Mouse (Mus musculus) spleen, embryonic (tissue): Measurements from ENCODE around the gene Ctsz.

ENCODE experiments used
- CTCF ChIA-PET: fragments of 350-600 bp; sonication (Branson Sonifier 250); formaldehyde crosslinking; loops from one replicate; lab custom pipeline; 2022; lab: Charles Lee

Gene Ctsz

DNA sequence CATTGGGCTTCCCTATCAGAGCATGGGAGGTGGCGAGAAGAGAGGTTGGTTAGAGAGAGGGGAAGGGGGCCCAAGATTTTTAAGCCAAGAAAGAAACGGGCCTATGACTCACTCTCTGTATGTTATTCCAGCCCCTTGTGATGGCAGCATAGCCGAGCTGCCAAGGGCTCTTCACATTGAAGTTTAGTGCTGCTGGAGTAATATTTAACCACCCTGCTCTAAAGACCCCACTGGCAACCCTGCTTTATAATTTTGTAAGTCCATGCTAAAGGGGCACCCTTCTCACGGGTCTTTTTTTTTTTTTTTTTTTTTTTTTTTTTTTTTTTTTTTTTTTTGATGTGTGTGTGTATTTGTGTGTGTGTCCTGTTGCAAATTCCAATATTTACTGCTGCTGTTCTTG is 3.1 kb upstream of the Ctsz start:
- CTCF ChIA-PET = no interaction called here

DNA sequence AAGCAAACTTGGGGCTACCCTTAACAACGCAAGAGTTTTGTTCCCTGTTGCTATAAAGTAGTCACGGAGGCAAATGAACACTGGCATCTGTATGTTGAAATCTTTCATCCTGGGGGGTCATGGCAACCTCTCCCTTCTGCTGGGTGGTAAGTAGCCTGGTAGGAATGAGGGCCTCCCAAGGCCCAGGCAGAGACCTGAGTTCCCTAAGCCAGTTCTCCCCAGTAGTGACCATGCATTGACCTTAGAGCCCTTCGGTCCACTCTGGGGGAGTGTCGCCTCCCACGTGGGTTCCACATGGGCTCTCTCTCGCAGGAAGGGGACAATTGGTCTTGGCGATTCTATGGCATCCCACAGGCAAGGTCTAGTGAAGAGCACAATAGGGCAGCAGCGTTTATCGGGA is 1.1 kb upstream of the Ctsz start:
- CTCF ChIA-PET = interaction anchor here (0.7 kb wide), 1 partner anchor 60 kb away, joined by 5 read pairs; no protein-coding TSS in a partner anchor

DNA sequence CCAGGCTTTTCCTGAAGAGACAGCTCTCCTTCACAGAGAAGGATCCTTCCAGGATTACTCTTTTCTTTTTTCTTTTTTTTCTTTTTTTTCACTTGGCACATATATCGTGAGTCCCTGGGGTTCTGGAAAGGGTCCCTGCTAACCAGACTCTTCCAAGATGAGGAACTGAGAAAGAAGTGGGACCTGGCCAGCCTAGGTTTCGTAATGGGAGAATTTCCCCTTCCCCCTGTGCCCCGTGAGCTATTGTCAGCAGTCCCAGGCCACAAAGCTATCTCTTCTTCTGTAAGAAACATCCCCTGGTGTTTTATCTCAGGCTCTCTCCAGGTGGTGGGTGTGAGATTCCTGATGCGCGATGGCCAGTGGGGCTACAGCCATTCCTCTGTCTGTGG is 605 bp upstream of the Ctsz start:
- CTCF ChIA-PET = no interaction called here

DNA sequence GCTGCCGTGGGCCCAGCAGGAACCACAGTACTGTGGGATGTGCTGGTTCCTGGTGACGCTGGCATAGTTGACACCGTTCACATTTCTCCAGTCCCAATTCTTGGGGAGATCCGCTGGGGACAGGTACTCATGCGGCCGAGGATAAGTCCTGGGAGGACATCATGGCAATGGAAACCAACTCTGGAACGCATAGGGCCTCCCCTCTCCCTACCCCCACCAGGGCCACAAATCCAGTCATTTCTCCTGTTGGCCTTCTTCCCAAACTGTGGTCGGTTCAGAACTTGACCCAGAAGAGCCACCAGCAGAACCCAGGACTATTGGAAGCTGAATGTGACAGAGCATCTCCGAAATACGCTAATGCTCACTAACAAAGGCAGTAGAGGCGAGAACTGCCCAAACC is 658 bp downstream of the Ctsz start:
- CTCF ChIA-PET = no interaction called here

DNA sequence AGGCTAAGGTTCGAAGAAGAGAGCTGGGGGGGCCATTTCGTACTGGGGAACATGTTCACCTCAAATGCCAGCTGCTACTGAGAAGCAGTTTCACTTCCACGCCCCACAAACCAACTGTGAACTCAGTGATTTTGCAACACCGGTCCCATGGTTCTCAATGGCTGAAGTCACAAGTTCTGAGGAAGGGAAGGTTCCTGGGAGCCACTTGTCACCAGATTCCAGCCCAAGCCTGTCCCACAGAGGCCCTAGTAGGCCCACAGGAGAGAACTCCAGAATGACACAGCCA is 1.2 kb downstream of the Ctsz start:
- CTCF ChIA-PET = interaction anchor here (0.6 kb wide), 1 partner anchor 108 kb away, joined by 3 read pairs; no protein-coding TSS in a partner anchor

DNA sequence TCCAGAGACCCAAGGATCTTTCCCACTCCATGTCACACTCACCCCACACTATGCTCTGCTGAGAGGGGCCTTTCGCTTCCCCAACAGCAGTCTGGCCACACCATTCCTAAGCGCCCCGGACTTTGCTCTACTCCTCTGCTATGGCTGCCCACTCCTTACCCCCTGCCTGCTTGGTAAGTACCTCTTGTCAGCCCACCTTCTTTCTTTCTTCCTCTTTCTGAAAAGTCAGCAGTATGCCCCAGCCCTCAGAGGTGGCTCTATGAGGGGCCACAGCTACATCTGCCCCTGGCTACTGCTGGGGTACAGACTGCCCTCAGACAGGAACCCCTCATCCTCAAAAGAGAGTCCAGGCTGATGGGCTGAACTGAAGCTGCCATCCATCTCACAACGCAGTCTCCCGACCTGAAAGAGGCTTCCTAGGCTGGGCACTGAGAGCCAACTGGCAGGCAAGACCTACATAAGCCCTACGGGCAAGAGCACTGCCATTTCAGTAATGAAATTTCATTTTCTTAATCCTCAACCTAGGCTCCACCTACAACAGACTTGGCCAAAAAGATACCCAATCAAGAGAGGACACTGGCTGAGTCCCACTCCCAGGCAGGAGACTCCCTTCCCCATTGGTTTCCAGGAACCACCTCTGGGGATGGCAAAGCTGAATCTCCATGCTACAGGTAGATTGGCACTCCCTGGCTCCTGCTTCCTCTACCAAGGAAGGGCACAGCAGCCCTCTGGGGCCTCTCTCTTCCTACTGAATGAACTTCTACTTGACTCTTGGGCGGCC is 1.7 kb downstream of the Ctsz start:
- CTCF ChIA-PET = interaction anchor here (0.6 kb wide), 1 partner anchor 108 kb away, joined by 3 read pairs; no protein-coding TSS in a partner anchor

DNA sequence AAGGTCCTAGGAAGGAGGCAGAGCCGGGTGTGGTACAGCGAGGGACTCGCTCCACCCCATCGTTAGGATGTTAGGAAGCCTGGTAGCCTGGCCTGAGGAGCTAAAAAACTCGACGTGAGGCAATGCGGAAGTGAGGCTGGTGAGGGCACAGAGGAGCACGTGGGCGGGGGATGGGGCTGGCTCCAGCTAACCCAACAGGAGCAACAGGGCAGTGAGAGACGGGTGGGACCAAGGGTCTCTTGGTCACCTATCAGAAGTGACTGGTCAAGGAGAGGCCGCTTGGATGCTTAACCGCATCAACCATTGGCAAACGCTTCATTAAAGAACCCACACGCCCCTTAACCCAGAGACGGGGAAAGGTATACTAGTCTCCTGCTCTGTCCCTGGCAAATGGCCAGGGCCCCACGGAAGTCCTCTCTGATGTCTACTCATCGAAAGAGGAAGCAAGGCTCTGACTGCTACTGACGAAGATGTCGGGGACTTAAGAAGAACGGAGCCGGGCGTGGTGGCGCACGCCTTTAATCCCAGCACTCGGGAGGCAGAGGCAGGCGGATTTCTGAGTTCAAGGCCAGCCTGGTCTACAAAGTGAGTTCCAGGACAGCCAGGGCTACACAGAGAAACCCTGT is 2.6 kb downstream of the Ctsz start:
- CTCF ChIA-PET = no interaction called here

DNA sequence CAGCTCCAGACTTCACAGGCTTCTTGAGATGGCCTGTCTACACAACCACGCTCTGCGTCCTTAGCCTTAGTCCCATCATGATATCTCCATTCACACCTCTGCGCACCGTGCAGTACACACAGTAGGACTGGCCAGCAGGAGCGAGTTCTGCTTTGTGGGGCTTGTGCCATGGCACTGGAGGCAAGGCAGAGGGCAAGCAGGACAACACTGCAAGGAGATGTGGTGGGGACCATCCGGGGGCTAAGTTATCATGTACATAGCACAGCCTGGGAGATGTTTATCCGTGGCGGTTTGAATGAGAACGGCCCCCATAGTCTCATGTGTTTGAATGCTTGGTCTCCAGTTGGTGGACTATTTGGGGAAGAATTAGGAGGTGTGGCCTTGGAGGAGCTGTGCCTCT is 3.9 kb downstream of the Ctsz start:
- CTCF ChIA-PET = no interaction called here

DNA sequence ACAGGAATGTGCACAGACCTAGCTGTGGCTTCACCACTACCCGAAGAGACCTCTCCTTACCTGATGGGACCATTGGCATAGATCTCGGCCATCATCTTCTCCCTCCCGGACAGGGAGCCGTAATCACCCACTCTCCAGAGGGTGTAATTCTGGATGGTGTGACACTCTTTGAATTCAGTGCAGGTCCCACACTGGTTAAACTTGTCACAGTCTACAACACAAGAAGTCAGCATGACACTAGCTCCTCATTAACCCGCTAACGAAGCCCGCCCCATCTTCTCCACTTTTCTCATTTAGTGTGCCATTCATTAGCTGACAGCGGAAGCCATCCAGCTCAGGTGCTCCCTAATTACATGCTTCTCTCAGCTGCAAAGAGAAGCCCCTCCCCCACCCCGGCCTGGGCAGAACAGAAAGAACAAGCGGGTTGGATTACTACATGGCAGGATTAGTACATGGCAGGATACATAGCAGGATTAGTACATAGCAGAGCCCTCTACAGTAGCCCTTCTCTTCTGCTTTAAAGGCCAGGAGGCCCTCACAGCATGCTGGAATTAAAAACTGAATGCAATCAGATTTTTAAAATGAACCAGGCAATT is 9.7 kb downstream of the Ctsz start:
- CTCF ChIA-PET = interaction anchor here (0.6 to 1.3 kb wide), 2 partner anchors 28 to 41 kb away, joined by 3 read pairs; no protein-coding TSS in a partner anchor

DNA sequence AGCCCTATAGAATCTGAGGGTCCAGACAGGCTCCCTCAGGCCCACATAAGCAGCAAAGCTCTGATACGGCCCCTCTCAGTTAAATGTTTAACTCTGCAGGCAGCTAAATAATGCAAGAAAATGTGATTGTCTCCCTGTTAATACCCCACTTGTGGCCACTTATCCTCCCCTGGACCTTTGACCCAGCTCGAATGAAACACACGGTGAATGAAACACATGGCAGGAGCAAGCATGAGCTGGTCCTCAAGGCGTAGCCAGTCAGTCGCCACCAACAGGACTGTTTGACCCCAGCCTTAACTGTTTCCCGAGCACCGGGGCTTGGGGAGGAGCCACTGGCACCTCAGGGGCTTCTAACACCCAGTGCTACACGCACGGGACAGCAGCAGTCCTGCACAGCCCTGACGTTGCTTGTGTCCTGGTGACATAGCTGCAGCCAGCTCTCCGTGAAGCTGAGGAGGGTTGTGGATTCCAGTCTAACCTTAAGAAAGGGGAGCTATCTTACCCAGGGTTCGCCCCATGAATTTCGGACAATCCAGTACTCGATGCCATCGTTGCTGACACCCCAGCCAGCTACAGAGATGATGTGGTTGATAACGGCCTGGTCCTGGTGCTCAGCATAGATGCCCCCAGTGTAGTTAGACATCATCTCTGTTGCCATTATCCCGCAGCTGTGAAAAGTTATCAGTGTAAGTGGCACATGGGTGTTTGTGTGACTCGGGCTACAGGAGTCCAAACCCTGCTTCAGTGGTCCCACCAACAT is 10.6 kb downstream of the Ctsz start:
- CTCF ChIA-PET = no interaction called here

DNA sequence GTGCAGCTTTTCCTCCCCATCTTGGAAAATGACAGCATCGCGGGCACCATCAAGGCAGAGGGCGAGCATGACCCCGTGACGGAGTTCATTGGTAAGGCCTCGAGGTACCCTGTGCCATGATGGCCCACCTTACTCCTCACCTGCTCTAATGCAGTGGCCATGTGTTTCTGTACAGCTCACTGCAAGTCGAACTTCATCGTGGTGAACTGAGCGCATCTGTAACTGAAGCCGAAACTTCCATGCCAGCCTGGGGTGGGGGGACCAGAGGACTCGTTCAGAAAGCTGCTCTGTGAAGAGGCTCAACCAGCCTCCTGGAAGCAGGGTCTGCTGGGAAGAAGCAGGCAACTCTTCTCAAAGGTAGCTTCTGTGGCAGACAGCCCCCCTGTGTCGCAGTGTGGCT is 12.0 kb downstream of the Ctsz start:
- CTCF ChIA-PET = no interaction called here

DNA sequence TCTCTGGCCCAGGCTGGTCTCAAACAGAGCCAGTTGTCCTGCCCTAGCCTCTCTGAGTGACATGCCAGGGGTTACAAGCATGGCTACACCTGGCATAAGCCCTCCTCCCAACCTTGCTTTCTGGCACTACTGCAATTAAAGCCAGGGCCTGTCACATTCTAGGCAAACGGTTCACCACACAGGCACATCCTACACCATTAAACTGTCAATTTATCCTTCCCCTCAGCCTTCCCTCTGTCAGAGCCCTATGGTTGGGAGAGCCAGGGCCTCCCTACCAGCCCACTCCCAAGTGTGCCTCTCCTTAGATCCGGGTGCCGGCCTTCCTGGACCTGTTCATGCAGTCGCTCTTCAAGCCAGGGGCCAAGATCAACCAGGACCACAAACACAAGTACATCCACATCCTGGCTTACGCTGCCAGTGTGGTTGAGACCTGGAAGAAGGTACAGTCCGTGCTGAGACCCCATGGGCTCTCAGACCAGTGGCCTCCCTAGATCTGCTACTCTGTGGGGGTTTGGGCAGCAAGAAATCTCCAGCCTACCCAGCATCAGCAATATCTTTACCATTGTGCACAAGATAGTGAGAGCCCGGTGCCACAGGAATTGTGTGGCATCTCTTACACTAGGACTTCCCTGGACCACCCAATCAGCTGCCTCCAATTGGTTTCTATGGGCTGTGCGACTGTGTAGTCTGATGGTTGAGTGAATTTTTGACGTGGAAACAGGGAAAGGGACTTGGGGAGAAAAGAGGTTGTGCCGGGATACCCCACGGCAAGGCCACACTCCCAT is 14.3 kb downstream of the Ctsz start:
- CTCF ChIA-PET = no interaction called here

DNA sequence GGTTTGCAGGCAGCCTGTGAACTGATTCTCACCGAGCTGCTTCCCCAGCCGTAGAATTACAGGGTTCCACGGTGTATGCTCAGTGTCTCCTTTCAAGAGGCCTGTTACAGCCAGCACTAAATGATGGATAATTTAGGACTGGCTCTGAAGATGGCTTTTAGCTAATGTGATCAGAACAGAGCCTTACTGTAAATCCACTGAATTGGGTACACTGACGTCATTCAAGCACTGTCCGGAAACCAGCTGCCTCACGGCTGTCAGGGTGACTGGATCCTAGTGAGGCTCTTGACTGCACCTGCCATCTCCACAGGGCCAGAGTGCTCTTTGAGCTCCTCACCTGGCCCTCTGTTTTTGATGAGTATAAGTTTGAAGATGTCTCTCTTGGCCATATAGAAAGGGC is 17.7 kb downstream of the Ctsz start:
- CTCF ChIA-PET = no interaction called here

DNA sequence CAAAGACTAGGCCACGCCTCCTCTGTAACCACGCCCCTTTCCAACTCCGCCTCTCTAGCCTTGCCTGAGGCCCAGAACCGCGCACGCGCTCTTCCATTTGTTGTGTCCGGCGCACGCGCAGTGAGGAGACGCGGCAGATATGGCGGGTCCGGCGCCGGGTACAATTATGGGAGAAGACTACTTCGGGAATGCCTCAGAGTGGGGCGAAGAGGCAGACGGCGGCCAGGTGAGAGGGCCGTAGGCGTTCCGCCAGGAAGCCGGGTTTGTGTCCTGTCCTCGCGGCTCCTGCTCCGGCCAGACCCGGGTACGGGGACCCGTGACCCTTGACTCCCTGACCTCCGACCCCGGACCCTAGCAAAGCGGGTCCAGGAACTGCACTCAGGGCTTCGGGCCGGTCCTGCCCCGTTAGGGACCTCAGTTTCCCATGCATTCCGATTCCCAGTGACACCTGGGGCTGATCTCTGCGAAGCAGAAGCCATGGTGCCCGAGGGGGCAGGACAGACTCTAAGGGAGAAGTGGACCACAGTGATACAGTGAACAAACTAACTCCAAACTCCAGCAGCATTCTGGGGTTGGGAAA is 23.0 kb downstream of the Ctsz start, which contains the start of gene Nelfcd:
TSS of gene Nelfcd (plus strand) at position 74 of the 580 bp plus-strand sequence.
- CTCF ChIA-PET = interaction anchor here (0.6 kb wide), 1 partner anchor 259 kb away, joined by 3 read pairs; no protein-coding TSS in a partner anchor

DNA sequence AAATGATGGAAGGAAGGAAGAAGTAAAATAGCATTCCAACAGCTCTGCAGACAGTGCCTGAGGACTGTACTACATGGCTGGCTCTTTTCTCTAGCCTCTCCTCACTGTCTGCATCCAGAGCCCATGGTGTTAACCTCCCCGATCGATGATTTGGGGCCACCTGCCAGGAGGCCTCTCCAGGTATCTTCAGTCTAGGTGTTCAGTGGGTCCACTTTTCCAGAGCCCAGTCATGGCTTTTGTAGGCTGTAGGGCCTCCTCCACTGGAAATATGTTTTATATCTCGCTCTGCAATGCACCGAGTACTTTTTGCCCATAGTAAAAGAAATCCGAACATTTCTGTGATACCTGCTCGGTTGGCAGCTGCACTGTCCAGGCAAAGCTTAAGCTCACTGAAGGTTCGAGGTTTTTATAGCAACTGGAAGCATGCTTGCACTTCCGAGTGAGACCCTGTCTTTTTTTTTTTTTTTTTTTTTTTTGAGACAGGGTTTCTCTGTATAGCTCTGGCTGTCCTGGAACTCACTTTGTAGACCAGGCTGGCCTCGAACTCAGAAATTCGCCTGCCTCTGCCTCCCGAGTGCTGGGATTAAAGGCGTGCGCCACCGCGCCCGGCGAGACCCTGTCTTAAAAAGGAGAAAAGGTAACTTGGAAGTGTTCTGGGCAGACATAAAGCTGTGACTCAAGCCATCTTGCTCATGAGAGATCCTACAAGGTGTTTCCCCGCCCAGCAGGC is 23.7 kb downstream of the Ctsz start:
- CTCF ChIA-PET = interaction anchor here (0.6 kb wide), 1 partner anchor 260 kb away, joined by 3 read pairs; no protein-coding TSS in a partner anchor

DNA sequence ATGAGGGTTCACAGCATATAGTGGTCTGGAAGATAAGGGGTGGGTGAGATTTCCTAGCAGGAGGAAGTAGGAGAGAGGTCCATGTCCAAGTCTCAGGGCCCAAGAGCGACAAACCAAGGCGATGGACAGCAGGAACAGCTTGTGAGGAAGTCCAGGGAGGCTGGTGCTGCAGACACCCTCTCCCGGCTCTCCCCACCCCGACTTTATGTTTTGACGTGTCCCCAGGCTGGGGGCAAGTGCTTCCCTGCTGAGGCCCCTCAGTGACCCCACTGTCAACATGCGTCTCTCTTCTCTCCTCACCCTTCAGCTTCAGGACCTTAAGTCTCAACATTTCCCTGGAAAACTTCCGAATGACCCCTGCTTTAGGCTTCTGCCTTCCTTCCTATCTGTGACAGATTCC is 25.7 kb downstream of the Ctsz start:
- CTCF ChIA-PET = no interaction called here

DNA sequence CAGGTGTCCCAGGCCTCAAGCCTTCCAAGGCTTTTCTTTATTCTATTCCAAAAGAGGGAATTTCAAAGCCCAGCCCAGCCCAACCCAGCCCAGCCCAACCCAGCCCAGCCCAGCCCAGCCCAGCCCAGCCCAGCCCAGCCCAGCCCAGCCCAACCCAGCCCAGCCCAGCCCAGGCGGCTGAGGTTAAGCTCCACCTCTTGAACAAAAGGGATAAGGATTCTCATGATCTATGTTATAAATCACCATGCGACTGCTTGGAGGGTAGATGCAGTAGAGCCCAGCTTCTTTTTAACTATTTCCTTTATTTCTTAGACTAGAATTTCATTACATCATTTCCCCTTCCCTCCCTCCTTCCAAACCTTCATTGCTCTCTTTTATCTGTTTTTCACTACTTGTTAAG is 28.6 kb downstream of the Ctsz start:
- CTCF ChIA-PET = no interaction called here

DNA sequence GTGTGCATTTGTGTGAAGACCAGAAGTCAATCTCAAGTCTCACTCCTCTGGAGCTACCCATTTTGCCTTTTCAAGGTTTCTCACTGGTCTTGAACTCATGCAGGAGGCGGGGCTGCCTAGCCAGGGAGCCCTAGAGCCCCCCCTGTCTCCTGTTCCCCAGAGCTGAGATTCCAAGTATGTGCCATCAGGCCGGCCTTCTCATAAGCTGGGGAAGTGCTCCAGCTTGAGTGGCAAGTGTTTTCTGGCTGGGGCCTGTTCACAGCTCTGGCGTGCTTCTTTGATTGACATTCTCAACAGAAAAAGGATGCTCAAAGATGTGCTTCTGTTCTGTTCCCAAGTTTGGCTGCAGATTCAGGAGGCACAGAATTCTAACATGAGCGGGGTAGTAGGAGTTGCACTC is 38.4 kb downstream of the Ctsz start:
- CTCF ChIA-PET = no interaction called here

DNA sequence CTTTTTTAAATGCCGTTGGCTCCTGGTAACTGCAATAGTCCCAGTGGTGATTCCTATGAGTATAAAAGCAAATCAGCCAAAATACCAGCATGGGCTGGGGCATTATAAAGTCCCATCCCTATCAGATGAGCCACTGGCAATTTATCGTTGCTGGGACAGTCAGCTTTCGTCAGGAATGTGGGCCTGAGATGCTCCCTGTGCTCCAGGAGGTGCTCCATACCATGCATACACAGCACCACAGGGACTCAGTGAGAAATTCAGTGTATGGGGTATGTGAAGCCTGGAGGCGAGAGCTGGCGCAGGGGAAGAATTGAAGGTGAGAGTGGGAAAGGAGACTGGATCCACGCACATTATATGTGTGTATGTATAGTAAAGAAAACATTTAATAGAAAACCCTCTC is 41.0 kb downstream of the Ctsz start:
- CTCF ChIA-PET = interaction anchor here (0.6 kb wide), 1 partner anchor 542 kb away, joined by 5 read pairs; no protein-coding TSS in a partner anchor

DNA sequence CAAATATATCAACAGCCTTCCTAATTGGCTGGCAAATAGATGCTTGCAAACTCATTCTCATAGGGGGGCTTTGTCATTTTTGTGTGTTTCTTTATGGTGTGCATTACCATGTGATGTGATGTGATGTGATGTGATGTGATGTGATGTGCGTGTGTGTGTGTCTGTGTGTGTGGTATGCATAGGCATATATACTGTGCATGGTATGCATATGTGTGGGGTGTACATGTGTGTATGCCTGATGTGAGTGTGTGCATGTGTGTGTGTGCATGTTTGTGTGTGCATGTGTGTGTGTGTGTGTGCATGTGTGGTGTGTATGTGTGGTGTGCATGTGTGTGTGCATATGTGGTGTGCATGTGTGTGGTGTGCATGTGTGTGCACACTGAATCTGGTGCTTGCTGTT is 41.8 kb downstream of the Ctsz start:
- CTCF ChIA-PET = interaction anchor here (0.6 to 0.7 kb wide), 3 partner anchors 543 to 1392 kb away, joined by 3 to 7 read pairs (median 5); no protein-coding TSS in a partner anchor
